Mouse (Mus musculus) thymus, adult 2 months (tissue): Measurements from ENCODE around the gene Grid2ip. TPM values are rescaled to one million over a fixed set of nuclear protein-coding genes. Genes with fewer than 3 reads are reported as not detected.

Experiments
- DNase-seq: peaks from one replicate; pipeline ENCODE4 v3.0.0; 2021
- H3K27ac ChIP-seq: fragments of 200-500 bp; 2 replicates; pipeline ENCODE4 v1.5.1; 2012; ENCODE audit warnings: low read length, control low read depth; ENCODE audit not compliant: control insufficient read depth, insufficient read depth
- H3K27me3 ChIP-seq: fragments of 200-500 bp; 2 replicates; pipeline ENCODE4 v1.6.1; 2012; ENCODE audit warnings: mild to moderate bottlenecking, low read length, moderate library complexity, mixed read lengths; ENCODE audit not compliant: control insufficient read depth, insufficient read depth
- H3K36me3 ChIP-seq: fragments of 200-500 bp; 2 replicates; pipeline ENCODE4 v1.6.1; 2012; ENCODE audit warnings: mild to moderate bottlenecking, low read length, moderate library complexity; ENCODE audit not compliant: control insufficient read depth, insufficient read depth
- H3K4me1 ChIP-seq: fragments of 200-500 bp; replicated peaks from 2 replicates; pipeline ENCODE4 v1.6.1; 2012; ENCODE audit warnings: low read length; ENCODE audit not compliant: control insufficient read depth, insufficient read depth
- H3K4me3 ChIP-seq: fragments of 200-500 bp; 2 replicates; pipeline ENCODE4 v1.5.1; 2012; ENCODE audit warnings: mild to moderate bottlenecking, low read length, control low read depth, moderate library complexity; ENCODE audit not compliant: control insufficient read depth, insufficient read depth
- CTCF ChIP-seq: fragments of 200-500 bp; IDR thresholded peaks from 2 replicates; pipeline ENCODE4 v1.5.1; 2012; ENCODE audit warnings: mild to moderate bottlenecking, control low read depth, low read length, moderate library complexity, borderline replicate concordance; ENCODE audit not compliant: control insufficient read depth, poor library complexity, insufficient read depth; ENCODE audit errors: extremely low read depth
- POLR2A ChIP-seq: fragments of 200-500 bp; IDR thresholded peaks from 2 replicates; pipeline ENCODE4 v1.6.1; 2012; ENCODE audit warnings: mild to moderate bottlenecking, low read length, control low read depth, moderate library complexity; ENCODE audit not compliant: control insufficient read depth, poor library complexity, insufficient read depth; ENCODE audit errors: extremely low read depth
- WGBS: fragments of 180-500 bp; shearing (Covaris S2); methylation state at CpG from one replicate; pipeline ENCODE4 v1.1.7; 2018; 5-methylcytosine and 5-hydroxymethylcytosine counted together
- polyA plus RNA-seq: library from polyadenylated mRNA; depleted of rRNA; stranded (reverse); fragments of >200 nt; gene quantifications from 2 replicates; pipeline ENCODE4 v1.2.3, GENCODE M21; 2012

Gene Grid2ip
- polyA plus RNA-seq, 1 experiment: 0.26 TPM

DNA sequence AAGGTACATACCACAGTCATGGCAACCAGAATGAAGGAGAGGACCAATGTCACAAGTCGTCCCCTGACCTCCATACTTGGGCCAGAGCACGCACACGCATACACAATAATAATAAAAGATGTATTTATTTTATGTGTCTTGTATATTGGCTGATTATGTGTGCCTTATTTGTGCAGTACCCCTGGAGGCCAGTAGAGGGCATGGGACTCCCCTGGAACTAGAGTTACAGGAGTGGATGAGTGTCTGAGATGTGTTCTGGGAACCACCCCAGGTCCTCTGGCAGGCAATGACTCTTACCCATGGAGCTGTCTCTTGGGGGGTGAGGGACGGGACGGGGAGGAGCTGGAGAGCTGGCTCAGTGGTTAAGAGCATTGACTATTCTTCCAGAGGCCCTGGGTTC lies 2.9 kb downstream of the Grid2ip start:
- no peaks in the 10 kb centered on the region; the same call in 1 of the 2 replicates for H3K4me1 ChIP-seq
- TF ChIP-seq CTCF: no peak
- no peak for TF ChIP-seq POLR2A
- 77% methylated on average over 5 of the region's 5 CpGs for WGBS

GRCm38 (mm10) chr5:143361428-143361827 lies 4.3 kb downstream of the Grid2ip start:
- H3K27me3 ChIP-seq: peaks cover 4% of the 10 kb centered on the region
- 74% methylated on average over 7 of the region's 7 CpGs for WGBS
- H3K4me1 ChIP-seq: no peaks in the 10 kb centered on the region; the same call in 1 of the 2 replicates
- no peaks in the 10 kb centered on the region for H3K36me3 ChIP-seq
- TF ChIP-seq CTCF: no peak
- TF ChIP-seq POLR2A: no peak
- no peak overlapping the region for H3K27ac ChIP-seq
- H3K4me3 ChIP-seq: no peak overlapping the region
- no peak for DNase-seq

More for the DNA sequence above, 2.9 kb downstream of the Grid2ip start:
- DNase-seq: peak; percentile 42
- Histone ChIP-seq H3K27ac (no peak overlapping the region), H3K4me3 (no peak overlapping the region), H3K27me3 (peaks cover 4% of the 10 kb centered on the region), H3K36me3 (no peaks in the 10 kb centered on the region)

GRCm38 (mm10) chr5:143363678-143364615 lies 6.8 kb downstream of the Grid2ip start:
- Histone ChIP-seq H3K36me3 (no peaks in the 10 kb centered on the region), H3K27ac (no peak overlapping the region), H3K27me3 (peaks cover 4% of the 10 kb centered on the region), H3K4me3 (no peak overlapping the region), H3K4me1 (no peaks in the 10 kb centered on the region; the same call in 1 of the 2 replicates)
- no peak for DNase-seq
- 4% methylated on average over 47 of the region's 47 CpGs for WGBS
- no peak for TF ChIP-seq POLR2A

- no peak for DNase-seq
- Histone ChIP-seq H3K27me3 (peaks cover 13% of the 10 kb centered on the region), H3K27ac (no peak overlapping the region), H3K4me3 (no peak overlapping the region), H3K4me1 (no peaks in the 10 kb centered on the region; the same call in 1 of the 2 replicates), H3K36me3 (no peaks in the 10 kb centered on the region)
- TF ChIP-seq POLR2A (no peak), CTCF (no peak)
- WGBS: 79% methylated on average over 3 of the region's 3 CpGs
Measured at GRCm38 (mm10) chr5:143367931-143368330, 10.8 kb downstream of the Grid2ip start.

- 4% methylated on average over 36 of the region's 36 CpGs for WGBS
- Histone ChIP-seq H3K27me3 (peaks cover 9% of the 10 kb centered on the region; the same call in 1 of the 2 replicates), H3K36me3 (no peaks in the 10 kb centered on the region), H3K27ac (no peak overlapping the region), H3K4me3 (no peak overlapping the region), H3K4me1 (no peaks in the 10 kb centered on the region)
- TF ChIP-seq CTCF: no peak
- TF ChIP-seq POLR2A: no peak
- no peak for DNase-seq
Measured at GRCm38 (mm10) chr5:143369611-143370255, 12.6 kb downstream of the Grid2ip start.

DNA sequence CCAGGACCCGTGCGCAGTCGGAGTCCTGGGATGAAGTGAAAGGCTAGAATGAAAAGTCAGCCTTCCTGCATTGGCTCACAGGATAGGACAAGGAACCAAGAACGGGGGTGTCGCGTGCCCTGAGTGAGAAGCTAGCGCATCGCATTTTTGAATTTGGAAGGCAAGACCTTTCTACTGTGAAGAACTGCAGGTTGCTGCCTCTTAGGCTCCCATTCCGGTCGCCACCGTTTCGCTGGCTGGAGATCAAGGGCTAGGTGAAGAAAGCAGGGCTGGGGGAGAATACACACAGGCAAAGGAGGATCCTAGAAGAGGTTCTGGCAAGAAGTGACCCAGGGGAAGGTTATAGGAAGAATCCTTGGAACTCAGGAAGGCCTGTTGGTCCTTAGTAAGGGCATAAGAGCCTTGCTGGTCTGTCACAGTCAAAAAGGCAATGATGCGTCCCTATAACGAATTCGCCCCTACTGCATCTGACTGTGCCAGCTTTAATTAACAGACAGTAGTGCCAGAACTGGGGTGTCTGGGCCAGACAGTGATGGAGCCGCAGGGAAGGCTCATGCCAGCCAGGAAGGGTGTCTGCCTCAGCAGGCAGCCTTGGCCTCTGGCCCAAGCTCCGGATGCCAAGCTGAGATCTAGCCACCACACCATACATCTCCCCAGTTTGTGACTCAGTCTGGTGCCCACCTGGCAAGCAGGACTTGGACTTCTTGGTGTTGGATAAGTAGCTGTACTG lies 13.4 kb downstream of the Grid2ip start:
- 36% methylated on average over 17 of the region's 17 CpGs for WGBS
- Histone ChIP-seq H3K4me3 (no peak overlapping the region), H3K4me1 (no peaks in the 10 kb centered on the region), H3K36me3 (no peaks in the 10 kb centered on the region), H3K27me3 (peaks cover 9% of the 10 kb centered on the region; the same call in 1 of the 2 replicates), H3K27ac (no peak overlapping the region)
- TF ChIP-seq POLR2A: no peak
- no peak for DNase-seq
